Mouse (Mus musculus): ENCODE measurements at regions not wholly inside any gene's neighbourhood (a gene's known extent, or its start where the extent isn't known, plus 50 kb on each side); places are given as distances from the start of the nearest gene placed in this dataset.
"Not testable (repeated sequence)": the region's sequence is repeated elsewhere in the genome, so short reads cannot be mapped to it uniquely, and the experiment has no call there.

DNA sequence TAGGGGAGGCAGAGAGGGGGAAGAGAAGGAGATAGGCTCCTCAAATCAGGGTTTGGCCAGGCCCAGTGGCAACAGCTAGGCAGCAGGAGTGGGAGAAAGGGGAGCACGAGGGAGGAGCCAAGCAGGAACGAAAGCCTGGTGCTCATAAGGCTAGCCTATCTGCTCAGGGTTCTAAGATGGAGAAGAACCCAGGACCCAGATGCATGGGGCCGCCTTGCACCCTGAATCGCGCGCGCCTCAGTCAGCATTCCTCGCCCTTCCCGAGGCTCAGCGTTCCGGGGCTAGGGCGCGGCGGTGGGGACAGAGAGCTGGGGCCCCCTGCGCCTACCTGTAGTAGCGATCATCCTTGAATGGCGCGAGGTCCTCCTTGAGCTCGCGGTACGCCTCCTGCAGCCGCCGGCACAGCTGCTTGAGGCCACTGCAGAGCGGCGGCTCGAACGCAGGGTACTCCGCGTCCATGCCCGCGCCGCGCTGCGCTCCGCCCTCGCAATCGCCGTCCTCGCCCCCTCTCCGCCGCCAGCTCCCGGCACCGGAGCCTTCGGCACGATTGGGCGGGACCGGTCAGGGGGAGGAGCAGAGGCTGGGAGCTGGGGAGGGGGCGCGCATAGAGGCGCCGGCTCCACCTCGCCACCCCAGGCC lies 60.1 kb downstream of the Dynlt1b start:
- intact Hi-C loops (cut with DNase I); H3K4me3 ChIP-seq; H3K27ac ChIP-seq; DNase-seq: not testable (repeated sequence)

DNA sequence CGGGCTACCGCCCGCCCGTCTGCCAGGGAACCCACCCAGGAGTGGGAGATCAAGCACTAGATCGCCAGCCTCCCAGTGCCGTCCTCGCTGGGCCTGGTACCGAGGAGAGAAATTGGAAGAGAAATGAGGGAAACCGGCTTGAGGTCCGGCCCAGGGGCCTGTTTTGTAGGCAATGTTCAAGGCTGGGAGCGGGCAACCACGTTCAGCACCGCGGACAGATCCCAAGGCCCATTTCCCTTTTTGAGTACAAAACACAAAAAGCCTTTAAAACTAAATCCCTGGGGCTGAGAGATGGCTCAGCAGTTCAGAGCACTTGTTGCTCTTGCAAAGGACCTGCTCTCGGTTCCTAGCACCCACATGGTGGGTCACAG lies 60.6 kb downstream of the Dynlt1b start:
- H3K27ac ChIP-seq; intact Hi-C loops (cut with DNase I); H3K4me3 ChIP-seq; DNase-seq: not testable (repeated sequence)

DNA sequence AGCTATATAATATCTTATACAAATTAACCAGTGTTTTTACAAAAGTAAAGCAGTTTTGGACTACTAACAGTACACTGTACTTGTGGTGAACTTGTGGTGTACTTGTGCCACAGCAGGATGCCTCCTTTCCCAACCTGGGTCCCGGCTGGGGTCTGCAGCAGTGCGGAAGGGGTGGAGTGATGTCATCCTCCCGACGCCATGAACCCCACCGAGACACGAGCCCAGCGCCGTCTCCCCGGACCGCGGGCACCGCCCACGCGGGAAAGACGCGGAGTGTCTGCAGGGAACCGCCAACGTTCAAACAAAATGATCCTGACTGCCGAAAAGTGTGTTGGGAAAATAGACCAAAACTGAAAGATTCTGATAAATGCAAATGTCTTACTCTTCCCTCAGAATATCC lies 62.6 kb downstream of the Dynlt1b start:
- intact Hi-C loops (cut with DNase I); H3K27ac ChIP-seq: not testable (repeated sequence)
- H3K4me3 ChIP-seq, result peak overlapping the region; percentile 59
- DNase-seq, result peak; percentile 60

DNA sequence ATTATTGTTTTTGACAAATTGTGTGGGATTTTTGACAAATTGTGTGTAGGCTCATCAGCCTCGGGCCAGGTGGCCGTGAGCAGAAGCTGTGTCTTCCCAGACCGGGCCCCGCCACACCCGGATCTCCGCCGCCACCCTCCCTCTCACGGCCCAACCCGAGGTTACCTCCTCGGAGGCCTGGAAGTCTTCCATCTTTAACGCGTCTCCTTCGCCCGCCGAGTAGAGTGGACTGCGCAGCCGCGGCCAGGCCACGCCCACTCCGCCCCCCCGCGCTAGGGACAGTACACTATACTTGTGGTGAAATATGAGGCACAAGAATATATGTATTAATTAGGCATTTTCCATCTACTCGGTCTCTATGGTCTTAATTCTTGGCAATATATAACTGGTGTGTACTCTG lies 63.0 kb downstream of the Dynlt1b start:
- peak; percentile 84 for DNase-seq
- H3K27ac ChIP-seq, result peak overlapping the region; percentile 71
- H3K4me3 ChIP-seq, result peak overlapping the region; percentile 66
- intact Hi-C loops (cut with DNase I), result not testable (repeated sequence)

DNA sequence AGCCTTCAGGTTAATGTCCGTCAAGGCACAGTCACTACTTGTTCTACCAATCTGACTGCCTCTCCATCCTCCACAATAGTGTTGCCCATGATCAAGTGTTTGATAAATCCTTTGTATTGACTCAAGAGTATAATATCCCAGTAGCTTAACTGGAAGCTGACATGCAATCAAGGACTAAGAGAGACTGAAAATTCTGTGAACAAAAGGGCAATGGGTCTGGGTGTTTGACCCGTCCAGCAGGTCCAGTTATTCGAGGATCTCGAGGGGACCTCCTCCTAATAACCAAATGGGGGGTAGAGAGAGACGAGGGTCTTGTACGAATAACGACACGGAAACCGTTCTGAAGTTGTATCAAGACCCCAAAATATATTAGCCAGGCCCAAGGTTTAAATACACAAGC lies 66.6 kb downstream of the Dynlt1b start:
- H3K4me3 ChIP-seq; intact Hi-C loops (cut with DNase I); H3K27ac ChIP-seq; DNase-seq: not testable (repeated sequence)

DNA sequence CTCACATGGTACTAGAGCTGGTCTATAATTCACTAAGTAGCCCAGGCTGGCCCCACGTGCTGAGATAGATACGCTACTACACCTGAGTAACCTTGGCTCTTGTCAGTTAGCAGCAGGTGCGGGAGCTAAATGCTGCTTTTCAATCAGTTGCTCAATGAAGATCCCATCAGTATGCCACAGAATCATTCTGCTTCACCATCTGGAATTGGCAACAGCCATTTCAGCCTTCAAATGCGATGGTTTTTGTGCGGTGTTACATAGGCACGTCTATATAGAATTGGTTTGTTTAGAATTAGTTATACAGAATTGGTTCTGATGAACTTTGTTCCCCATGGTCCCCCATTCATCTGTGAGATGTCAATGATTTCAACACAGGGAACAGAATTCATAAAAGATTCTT lies 72.8 kb downstream of the Dynlt1b start:
- DNase-seq; intact Hi-C loops (cut with DNase I); H3K27ac ChIP-seq: not testable (repeated sequence)

DNA sequence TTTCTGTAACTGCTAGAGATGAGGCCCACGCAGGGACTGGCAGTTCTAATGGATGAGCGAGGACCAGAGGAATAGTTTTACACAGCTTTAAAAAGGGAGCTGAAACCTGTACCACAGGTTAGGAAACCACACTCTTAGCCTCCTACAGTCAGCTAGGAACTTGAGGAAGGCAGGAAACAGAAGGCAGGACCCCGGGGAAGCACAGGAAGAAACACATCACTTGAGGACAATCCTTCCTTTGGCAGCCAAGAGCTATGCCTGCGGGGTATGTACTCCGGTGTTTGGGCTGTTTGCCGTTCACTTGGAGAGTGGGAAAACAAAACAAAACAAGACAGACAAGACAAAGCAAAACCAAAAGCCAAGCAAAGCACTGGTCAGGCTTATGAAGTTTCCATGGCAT lies 76.0 kb downstream of the Dynlt1b start:
- intact Hi-C loops (cut with DNase I); DNase-seq; H3K27ac ChIP-seq; H3K4me3 ChIP-seq: not testable (repeated sequence)

More for the DNA sequence above, 72.8 kb downstream of the Dynlt1b start:
- H3K4me3 ChIP-seq, result not testable (repeated sequence)

DNA sequence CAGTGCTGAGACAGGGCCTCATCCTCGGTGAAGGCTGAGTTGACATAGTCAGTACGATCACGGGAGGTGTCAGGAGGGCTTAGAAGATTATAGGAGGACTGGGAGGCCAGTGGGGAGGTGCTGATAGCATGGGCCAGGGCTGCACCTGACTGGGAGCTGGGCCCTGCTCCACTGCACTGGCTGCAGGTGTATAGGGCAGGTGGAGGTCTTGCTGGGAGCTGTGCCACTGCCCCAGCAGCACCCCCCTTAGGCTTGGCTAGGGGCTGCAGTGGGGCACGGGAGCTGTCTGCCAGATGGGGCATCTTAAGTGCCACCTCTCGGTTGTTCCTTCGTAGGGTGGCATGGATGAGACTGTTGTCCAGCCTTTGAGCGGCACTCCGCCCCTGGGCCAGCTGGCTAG lies 85.2 kb downstream of the Dynlt1b start:
- H3K4me3 ChIP-seq; intact Hi-C loops (cut with DNase I); H3K27ac ChIP-seq; DNase-seq: not testable (repeated sequence)

DNA sequence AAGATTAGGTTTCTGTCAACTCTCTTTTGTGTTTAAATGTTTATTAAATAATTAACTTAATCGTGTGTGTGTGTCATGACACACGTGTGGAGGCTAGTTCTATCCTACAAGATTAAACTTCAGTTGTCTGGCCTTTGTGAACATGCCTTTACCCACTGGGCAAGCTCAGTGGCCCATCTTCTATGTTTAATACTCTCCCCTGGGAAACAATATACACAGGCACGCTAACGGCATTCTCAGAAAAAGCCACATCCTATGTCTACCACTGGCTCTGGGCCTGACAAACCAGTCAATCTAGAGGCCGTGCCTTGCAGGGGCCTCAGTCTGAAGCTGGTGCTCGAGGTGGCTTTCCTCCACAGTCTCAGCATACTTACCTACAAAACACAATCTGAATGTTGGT lies 82.4 kb upstream of the Dynlt1c start:
- DNase-seq; H3K4me3 ChIP-seq; H3K27ac ChIP-seq; intact Hi-C loops (cut with DNase I): not testable (repeated sequence)

DNA sequence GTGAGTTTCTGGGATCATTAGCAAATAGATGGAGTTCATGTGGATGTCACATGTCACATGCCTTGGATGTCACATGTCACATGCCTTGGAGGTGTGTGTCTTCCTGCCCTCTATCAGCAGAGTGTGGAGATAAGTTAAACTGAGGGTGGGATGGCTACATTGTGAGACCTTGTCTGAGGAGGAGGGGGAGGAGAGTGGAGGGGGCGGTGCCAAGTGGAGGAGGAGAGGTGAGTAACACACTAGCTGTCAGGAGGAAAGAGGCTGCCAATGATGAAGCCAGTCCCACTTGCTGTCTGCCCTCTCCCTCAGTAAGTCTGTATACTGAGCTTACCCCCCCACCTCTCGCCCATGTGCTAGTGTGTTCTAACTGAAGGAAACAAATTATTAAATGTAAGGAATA lies 81.5 kb upstream of the Dynlt1c start:
- DNase-seq, result not testable (repeated sequence)

DNA sequence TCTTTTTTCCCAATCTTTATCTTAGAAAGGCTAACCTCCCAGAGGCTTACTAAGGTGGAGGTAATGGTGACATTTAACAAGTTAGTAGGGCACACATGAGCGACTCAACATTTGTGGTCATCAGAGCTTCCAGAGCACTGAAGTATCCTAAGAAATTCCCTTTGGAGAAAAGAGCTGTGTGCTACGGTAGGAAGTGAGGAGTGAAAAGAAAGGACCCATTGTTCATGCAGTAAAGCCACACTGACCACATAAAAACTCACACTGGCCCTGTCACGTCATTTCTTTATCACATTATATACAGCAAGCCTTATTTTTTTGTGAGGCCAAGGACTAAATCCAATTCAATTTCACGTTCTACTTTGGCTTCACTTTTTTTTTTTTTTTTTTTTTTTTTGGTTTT lies 80.7 kb upstream of the Dynlt1c start:
- H3K27ac ChIP-seq; intact Hi-C loops (cut with DNase I); H3K4me3 ChIP-seq; DNase-seq: not testable (repeated sequence)

More for the DNA sequence above, 81.5 kb upstream of the Dynlt1c start:
- H3K27ac ChIP-seq; intact Hi-C loops (cut with DNase I); H3K4me3 ChIP-seq: not testable (repeated sequence)

DNA sequence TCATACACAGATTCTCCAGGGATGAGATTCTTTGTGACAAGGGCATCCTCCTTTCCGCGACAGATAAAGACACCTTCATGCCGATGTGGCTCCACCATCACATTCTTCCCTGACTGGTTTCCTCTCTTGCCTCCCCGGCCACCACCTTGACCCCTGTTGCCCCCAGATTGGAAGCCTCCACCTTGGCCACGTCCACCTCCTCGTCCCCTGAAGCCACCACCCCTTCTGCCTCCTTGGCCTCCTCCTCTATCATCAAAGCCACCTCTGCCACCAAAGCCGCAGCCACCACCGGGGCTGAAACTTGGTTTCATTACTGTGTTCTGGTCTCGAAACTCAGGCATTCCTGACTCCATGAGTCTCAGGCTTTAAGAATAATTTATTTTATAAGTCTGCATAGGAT lies 79.3 kb upstream of the Dynlt1c start:
- DNase-seq; intact Hi-C loops (cut with DNase I): not testable (repeated sequence)

DNA sequence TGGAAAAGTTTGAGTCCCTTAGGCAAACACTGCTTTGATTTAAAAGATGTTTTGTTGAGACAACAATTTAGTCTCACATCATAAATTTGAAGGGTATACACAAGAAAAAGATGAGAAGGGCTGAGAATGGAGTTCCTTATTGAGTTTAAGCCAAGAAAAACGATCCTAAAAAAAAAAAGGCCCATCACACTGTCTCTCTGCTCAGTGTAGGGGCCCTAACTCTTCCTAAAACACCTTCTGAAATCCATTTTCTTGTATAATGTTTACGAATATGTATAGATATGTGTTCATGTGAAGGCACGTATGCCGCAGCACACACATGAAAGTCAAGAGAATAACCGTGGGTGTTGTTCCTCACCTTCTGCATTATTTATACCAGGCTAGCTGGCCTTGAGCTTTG lies 62.7 kb upstream of the Dynlt1c start:
- H3K4me3 ChIP-seq; DNase-seq; intact Hi-C loops (cut with DNase I); H3K27ac ChIP-seq: not testable (repeated sequence)

More for the DNA sequence above, 79.3 kb upstream of the Dynlt1c start:
- not testable (repeated sequence) for H3K4me3 ChIP-seq, H3K27ac ChIP-seq

DNA sequence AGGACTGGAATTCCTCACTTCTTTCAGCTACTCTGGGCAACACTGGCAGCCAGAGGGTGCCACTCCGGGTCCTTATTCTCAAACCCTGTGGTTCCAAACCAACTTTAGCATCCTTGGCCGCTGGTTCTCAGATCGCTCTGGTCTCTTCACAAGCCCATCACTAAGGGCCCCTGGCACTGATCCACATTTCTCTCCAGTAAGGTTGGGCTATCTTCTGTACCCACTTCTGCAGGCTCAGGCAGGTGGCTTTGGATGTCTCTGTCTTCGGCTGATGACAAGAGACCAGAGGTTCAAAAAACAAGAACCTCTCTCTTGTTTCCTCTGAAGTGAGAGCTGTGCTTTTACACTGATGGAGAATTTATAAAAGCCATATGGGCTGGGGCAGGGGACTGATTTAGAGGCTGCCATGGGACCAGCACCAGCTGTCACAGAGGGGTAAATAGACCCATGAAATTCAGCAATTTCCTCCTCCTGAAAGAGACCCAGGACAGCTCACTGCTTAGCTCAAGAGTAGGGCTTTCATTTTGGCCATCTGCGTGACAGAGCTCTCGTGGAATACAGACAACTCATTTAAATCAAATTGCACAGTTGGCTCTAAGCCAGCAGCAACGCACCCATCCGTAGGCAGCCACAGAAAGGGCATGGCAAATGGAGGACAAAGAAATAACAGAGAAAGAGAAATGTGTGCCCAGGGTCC lies 54.3 kb upstream of the Dynlt1c start:
- DNase-seq; H3K4me3 ChIP-seq; intact Hi-C loops (cut with DNase I); H3K27ac ChIP-seq: not testable (repeated sequence)

DNA sequence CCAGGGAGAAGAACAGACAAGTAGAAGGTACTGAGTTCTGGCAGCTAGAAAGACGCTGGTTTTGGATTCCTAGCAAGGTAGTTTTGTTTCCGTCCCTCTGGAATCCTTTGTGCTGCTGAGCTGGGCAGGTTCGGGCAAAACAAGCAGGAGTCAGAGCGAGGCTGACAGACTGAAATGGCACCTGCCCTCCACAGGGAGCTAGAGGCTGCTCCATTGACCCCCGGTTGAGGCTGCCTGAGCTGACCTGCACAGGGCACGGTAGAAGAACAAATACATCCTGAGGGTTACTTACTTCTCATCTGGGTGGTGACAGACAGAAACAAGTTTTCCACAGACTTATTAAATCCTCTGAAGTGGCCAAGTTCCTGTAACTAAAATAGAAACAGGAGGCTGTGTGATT lies 53.5 kb upstream of the Dynlt1c start:
- H3K27ac ChIP-seq; intact Hi-C loops (cut with DNase I); DNase-seq; H3K4me3 ChIP-seq: not testable (repeated sequence)

Data from gastrocnemius, adult 2 months (tissue).